Mouse (Mus musculus) limb, embryonic 14.5 days (tissue): Measurements from ENCODE around the gene Gm4305. TPM values are rescaled to one million over a fixed set of nuclear protein-coding genes. Genes with fewer than 3 reads are reported as not detected.
"Not testable (repeated sequence)": the region's sequence is repeated elsewhere in the genome, so short reads cannot be mapped to it uniquely, and the experiment has no call there.

Experiments used
- ATAC-seq: fragments of 200-750 bp; cut with Nextera tagmentation; 2 replicates; pipeline ENCODE4 v1.8.0; 2017; ENCODE audit warnings: low read depth, moderate number of reproducible peaks, moderate TSS enrichment; ENCODE audit not compliant: low FRiP score
- DNase-seq: peaks from one replicate; pipeline ENCODE4 v3.0.0-alpha.2; 2015; ENCODE audit warnings: low spot score
- H3K27ac ChIP-seq: fragments of 300-500 bp; sonication (generic); replicated peaks from 2 replicates; pipeline ENCODE4 v1.5.1; 2014; ENCODE audit warnings: low read depth, mild to moderate bottlenecking, low read length, moderate library complexity, mixed read lengths
- H3K27me3 ChIP-seq: fragments of 300-500 bp; sonication (generic); 2 replicates; pipeline ENCODE4 v1.6.1; 2014; ENCODE audit warnings: low read length, mixed read lengths; ENCODE audit not compliant: control insufficient read depth, insufficient read depth
- H3K36me3 ChIP-seq: fragments of 300-500 bp; sonication (generic); 2 replicates; pipeline ENCODE4 v1.6.1; 2014; ENCODE audit warnings: mild to moderate bottlenecking, low read length, moderate library complexity, mixed read lengths; ENCODE audit not compliant: control insufficient read depth, insufficient read depth
- H3K4me1 ChIP-seq: fragments of 300-500 bp; sonication (generic); 2 replicates; pipeline ENCODE4 v1.6.1; 2014; ENCODE audit warnings: antibody characterized with exemption, low read length, mixed read lengths; ENCODE audit not compliant: control insufficient read depth, insufficient read depth
- H3K4me2 ChIP-seq: fragments of 300-500 bp; sonication (generic); replicated peaks from 2 replicates; pipeline ENCODE4 v1.6.1; 2014; ENCODE audit warnings: low read depth, mild to moderate bottlenecking, low read length, moderate library complexity; ENCODE audit not compliant: severe bottlenecking
- H3K4me3 ChIP-seq: fragments of 300-500 bp; sonication (generic); replicated peaks from 2 replicates; pipeline ENCODE4 v1.5.1; 2014; ENCODE audit warnings: low read length
- H3K9ac ChIP-seq: fragments of 300-500 bp; sonication (generic); 2 replicates; pipeline ENCODE4 v1.6.1; 2014; ENCODE audit warnings: mild to moderate bottlenecking, low read depth, low read length, moderate library complexity; ENCODE audit not compliant: severe bottlenecking
- H3K9me3 ChIP-seq: fragments of 300-500 bp; sonication (generic); 2 replicates; pipeline ENCODE4 v1.6.1; 2016; ENCODE audit warnings: low read length; ENCODE audit not compliant: control insufficient read depth
- WGBS: fragments of 180-500 bp; shearing (Covaris S2); extraction: QIAGEN DNeasy Blood & Tissue Kit; methylation state at CpG from one replicate; pipeline ENCODE4 v1.1.7; 2014; 5-methylcytosine and 5-hydroxymethylcytosine counted together
- polyA plus RNA-seq, 2 experiments: library from polyadenylated mRNA; depleted of rRNA in 1 of 2; stranded (reverse) in 1 of 2; unstranded in 1 of 2; fragments of >200 nt; fragmentation: Nextera tagmentation in 1 of 2; extraction: Ambion mirVana in 1 of 2; gene quantifications; 2 replicates each; pipeline versions ENCODE4 v1.2.1 to v1.2.3; 2012 to 2014

Gm4305 gene
- polyA plus RNA-seq (2012; rRNA removed), result not detected in 2 replicates
- polyA plus RNA-seq (2014; fragmentation: Nextera tagmentation; extraction: Ambion mirVana), result not detected in 2 replicates

- not testable (repeated sequence) for ATAC-seq, H3K9me3 ChIP-seq, H3K9ac ChIP-seq, H3K4me3 ChIP-seq, H3K4me2 ChIP-seq, DNase-seq, H3K36me3 ChIP-seq, H3K27ac ChIP-seq, H3K27me3 ChIP-seq, H3K4me1 ChIP-seq
- WGBS, result no CpG with 5 or more reads among the region's 3 CpGs
Observed at GRCm38 (mm10) chr10:100350793-100351192, at the start of gene Gm4305. Gm4305 (plus strand) TSS chr10:100351093.

GRCm38 (mm10) chr10:100335376-100335775, 15.5 kb upstream of the Gm4305 start, which contains the start of gene Gm4301:
Gm4301 (plus strand) TSS chr10:100335676.
- WGBS, result no CpG with 5 or more reads among the region's 2 CpGs
- not testable (repeated sequence) for H3K9ac ChIP-seq, ATAC-seq, H3K4me3 ChIP-seq, DNase-seq, H3K27me3 ChIP-seq, H3K36me3 ChIP-seq, H3K27ac ChIP-seq, H3K9me3 ChIP-seq, H3K4me2 ChIP-seq, H3K4me1 ChIP-seq

GRCm38 (mm10) chr10:100340536-100340935, 10.4 kb upstream of the Gm4305 start, which contains the start of gene Gm4302:
Gm4302 (plus strand) TSS chr10:100340836.
- H3K9me3 ChIP-seq, H3K4me1 ChIP-seq, DNase-seq, H3K27me3 ChIP-seq, H3K4me2 ChIP-seq, H3K4me3 ChIP-seq, H3K27ac ChIP-seq, ATAC-seq, H3K36me3 ChIP-seq, H3K9ac ChIP-seq: not testable (repeated sequence)
- no CpG with 5 or more reads among the region's 3 CpGs for WGBS

- not testable (repeated sequence) for H3K9me3 ChIP-seq, H3K4me2 ChIP-seq, H3K27me3 ChIP-seq, H3K36me3 ChIP-seq, H3K27ac ChIP-seq, DNase-seq, ATAC-seq, H3K4me3 ChIP-seq, H3K4me1 ChIP-seq, H3K9ac ChIP-seq
- WGBS, result no CpG with 5 or more reads among the region's 3 CpGs
Observed at GRCm38 (mm10) chr10:100345672-100346071, 5.2 kb upstream of the Gm4305 start, which contains the start of gene Gm4303. Gm4303 (plus strand) TSS chr10:100345972.

GRCm38 (mm10) chr10:100356841-100357240, 5.9 kb downstream of the Gm4305 start:
- H3K36me3 ChIP-seq, H3K27me3 ChIP-seq, DNase-seq, H3K4me1 ChIP-seq, H3K27ac ChIP-seq, H3K4me2 ChIP-seq, H3K4me3 ChIP-seq, ATAC-seq, H3K9ac ChIP-seq, H3K9me3 ChIP-seq: not testable (repeated sequence)
- WGBS, result 75% methylated on average over 1 of the region's 2 CpGs

- H3K36me3 ChIP-seq, H3K4me1 ChIP-seq, H3K9ac ChIP-seq, H3K4me2 ChIP-seq, H3K27me3 ChIP-seq, H3K4me3 ChIP-seq, H3K9me3 ChIP-seq, DNase-seq, H3K27ac ChIP-seq, ATAC-seq: not testable (repeated sequence)
- no CpG with 5 or more reads among the region's 3 CpGs for WGBS
Observed at GRCm38 (mm10) chr10:100361038-100361437, 10.1 kb downstream of the Gm4305 start, which contains the start of gene Gm4307. Gm4307 (plus strand) TSS chr10:100361338.

- DNase-seq, H3K4me3 ChIP-seq, H3K4me2 ChIP-seq, H3K9me3 ChIP-seq, H3K27ac ChIP-seq, H3K9ac ChIP-seq, H3K27me3 ChIP-seq, ATAC-seq, H3K36me3 ChIP-seq, H3K4me1 ChIP-seq: not testable (repeated sequence)
- WGBS, result no CpG with 5 or more reads among the region's 2 CpGs
Observed at GRCm38 (mm10) chr10:100382460-100382859, 31.6 kb downstream of the Gm4305 start, which contains the start of gene Gm4312. Gm4312 (minus strand) TSS chr10:100382560.
